Mouse (Mus musculus) brain, embryonic 18.5 days (tissue): ENCODE results near the gene Slpi.

Source experiments
- DNase-seq: peaks from one replicate; pipeline ENCODE4 v3.0.0-alpha.2; 2012; ENCODE audit warnings: low read depth, low spot score

The Slpi gene

GRCm38 (mm10) chr2:164389020-164389419 lies at the start of gene Slpi:
TSS of gene Slpi (minus strand) at chr2:164389095.
- DNase-seq, result no peak

GRCm38 (mm10) chr2:164438257-164438656 lies 49.4 kb upstream of the Slpi start:
- DNase-seq, result no peak

- DNase-seq, result no peak
These were observed 48.8 kb upstream of the Slpi start for GRCm38 (mm10) chr2:164437710-164438109.

- no peak for DNase-seq
These were observed 48.1 kb upstream of the Slpi start for GRCm38 (mm10) chr2:164436961-164437360.

GRCm38 (mm10) chr2:164436215-164436913 lies 47.5 kb upstream of the Slpi start:
- DNase-seq, result no peak

GRCm38 (mm10) chr2:164435216-164436090 lies 46.6 kb upstream of the Slpi start:
- DNase-seq, result no peak

GRCm38 (mm10) chr2:164434681-164435080 lies 45.8 kb upstream of the Slpi start:
- DNase-seq, result no peak

- no peak for DNase-seq
These were observed 44.5 kb upstream of the Slpi start for GRCm38 (mm10) chr2:164433278-164433895.

- DNase-seq, result no peak
These were observed 43.8 kb upstream of the Slpi start for GRCm38 (mm10) chr2:164432541-164433191.

GRCm38 (mm10) chr2:164431676-164432465 lies 43.0 kb upstream of the Slpi start:
- no peak for DNase-seq

GRCm38 (mm10) chr2:164430697-164431096 lies 41.8 kb upstream of the Slpi start:
- DNase-seq, result no peak

- no peak for DNase-seq
These were observed 41.2 kb upstream of the Slpi start for GRCm38 (mm10) chr2:164429881-164430615.

GRCm38 (mm10) chr2:164428451-164428850 lies 39.6 kb upstream of the Slpi start:
- no peak for DNase-seq

- no peak for DNase-seq
These were observed 38.1 kb upstream of the Slpi start for GRCm38 (mm10) chr2:164426952-164427351.

GRCm38 (mm10) chr2:164426121-164426520 lies 37.2 kb upstream of the Slpi start:
- no peak for DNase-seq

GRCm38 (mm10) chr2:164425401-164425800 lies 36.5 kb upstream of the Slpi start:
- DNase-seq, result no peak

- no peak for DNase-seq
These were observed 35.5 kb upstream of the Slpi start for GRCm38 (mm10) chr2:164424406-164424805.

GRCm38 (mm10) chr2:164423464-164423863 lies 34.6 kb upstream of the Slpi start:
- DNase-seq, result no peak

GRCm38 (mm10) chr2:164422675-164423393 lies 33.9 kb upstream of the Slpi start:
- DNase-seq, result no peak

- DNase-seq, result no peak
These were observed 33.1 kb upstream of the Slpi start for GRCm38 (mm10) chr2:164421979-164422378.
